Mouse (Mus musculus) cerebellum, adult (tissue): ENCODE results near the gene Haus6.

Experiments
- ATAC-seq: cut with Nextera tagmentation; 2 replicates; pipeline ENCODE4 v1.9.2; 2017; ENCODE audit warnings: mild to moderate bottlenecking, moderate library complexity, mixed read lengths; ENCODE audit not compliant: insufficient number of reproducible peaks, low FRiP score, low TSS enrichment

Gene Haus6

DNA sequence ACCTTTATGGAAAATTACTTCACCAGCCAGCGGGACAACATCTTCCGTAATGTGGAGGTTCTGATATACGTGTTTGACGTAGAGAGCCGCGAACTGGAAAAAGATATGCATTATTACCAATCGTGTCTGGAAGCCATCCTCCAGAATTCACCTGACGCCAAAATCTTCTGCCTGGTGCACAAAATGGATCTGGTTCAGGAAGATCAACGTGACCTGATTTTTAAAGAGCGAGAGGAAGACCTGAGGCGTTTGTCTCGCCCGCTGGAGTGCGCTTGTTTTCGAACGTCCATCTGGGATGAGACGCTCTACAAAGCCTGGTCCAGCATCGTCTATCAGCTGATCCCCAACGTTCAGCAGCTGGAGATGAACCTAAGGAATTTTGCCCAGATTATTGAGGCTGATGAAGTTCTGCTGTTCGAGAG is 35.7 kb downstream of the Haus6 start:
- 0 out of 2 replicates have a peak, but pooled peaks have one; percentile 8 for ATAC-seq

- ATAC-seq = peak; percentile 97
Measured at GRCm38 (mm10) chr4:86575283-86575983, 36.4 kb downstream of the Haus6 start, which contains the start of gene Rraga. TSS of gene Rraga (plus strand) at chr4:86575668.

GRCm38 (mm10) chr4:86574939-86575282 is 36.9 kb downstream of the Haus6 start:
- peak; percentile 8; the same call in 1 of the 2 replicates for ATAC-seq

DNA sequence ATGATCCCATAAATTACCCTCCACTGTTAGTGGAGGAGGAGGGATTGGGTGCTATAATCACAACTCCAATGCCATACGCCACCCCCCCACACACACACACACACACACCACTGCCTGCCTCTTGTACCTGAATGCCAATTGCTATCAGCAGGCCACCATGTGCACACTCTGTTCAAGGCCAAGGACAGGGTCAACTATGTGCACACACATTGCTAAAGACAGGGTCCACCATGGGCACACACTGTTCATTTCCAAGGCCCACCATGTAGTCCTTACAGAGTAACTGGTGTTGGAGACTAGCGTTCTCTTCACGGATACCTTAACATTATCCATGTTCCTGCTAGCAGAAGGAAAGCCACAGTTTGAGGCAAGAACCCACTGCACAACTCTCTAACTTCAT is 50.8 kb downstream of the Haus6 start:
- ATAC-seq = no peak

GRCm38 (mm10) chr4:86559006-86559405 is 52.8 kb downstream of the Haus6 start:
- no peak for ATAC-seq

GRCm38 (mm10) chr4:86558228-86558627 is 53.6 kb downstream of the Haus6 start, which contains the start of gene Saxo1:
TSS of gene Saxo1 (minus strand) at chr4:86558328.
- ATAC-seq = no peak

- no peak for ATAC-seq
Measured at GRCm38 (mm10) chr4:86557371-86557770, 54.5 kb downstream of the Haus6 start.

- ATAC-seq = no peak
Measured at GRCm38 (mm10) chr4:86555035-86555707, 56.7 kb downstream of the Haus6 start.

DNA sequence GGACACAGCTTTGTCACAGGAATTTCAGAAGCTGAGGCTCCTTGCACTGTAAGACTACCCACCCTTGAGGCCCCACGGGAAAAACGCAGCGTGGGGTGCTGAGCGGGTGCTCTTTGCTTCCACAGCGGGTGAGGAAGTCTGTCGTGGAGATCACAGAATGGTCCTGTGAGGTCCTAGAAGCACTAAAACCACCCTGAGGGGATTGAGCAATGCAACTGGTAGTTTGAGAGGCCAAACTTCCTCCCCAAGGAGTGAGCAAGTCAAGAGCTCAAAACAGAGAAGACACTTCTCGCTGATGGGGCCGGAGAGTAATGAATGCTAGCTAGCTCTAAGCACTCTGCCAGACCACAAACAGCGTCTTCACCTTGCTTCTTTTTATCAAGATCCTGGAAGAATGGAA is 63.5 kb downstream of the Haus6 start:
- ATAC-seq = no peak

DNA sequence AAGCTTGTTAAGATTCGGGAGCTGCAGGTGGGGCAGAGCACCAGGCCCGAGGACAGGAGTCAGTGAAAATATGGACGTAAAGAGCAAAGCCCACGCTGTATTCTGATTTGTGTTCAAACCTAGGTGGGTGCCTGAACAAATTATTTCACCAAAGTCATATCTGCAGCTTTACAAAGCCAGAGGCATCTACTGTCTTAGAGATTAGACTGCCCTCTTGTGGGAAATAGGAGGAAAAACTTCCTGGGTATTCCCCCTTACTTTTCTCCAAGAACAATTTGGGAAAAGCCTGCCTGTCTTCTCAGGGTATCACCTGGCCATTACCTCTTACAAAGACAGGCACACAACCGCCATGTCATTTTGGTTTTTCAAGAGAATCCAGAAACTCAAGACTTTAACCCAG is 66.2 kb downstream of the Haus6 start:
- peak; percentile 45; the same call in 1 of the 2 replicates for ATAC-seq

GRCm38 (mm10) chr4:86543999-86544398 is 67.9 kb downstream of the Haus6 start:
- ATAC-seq = no peak

DNA sequence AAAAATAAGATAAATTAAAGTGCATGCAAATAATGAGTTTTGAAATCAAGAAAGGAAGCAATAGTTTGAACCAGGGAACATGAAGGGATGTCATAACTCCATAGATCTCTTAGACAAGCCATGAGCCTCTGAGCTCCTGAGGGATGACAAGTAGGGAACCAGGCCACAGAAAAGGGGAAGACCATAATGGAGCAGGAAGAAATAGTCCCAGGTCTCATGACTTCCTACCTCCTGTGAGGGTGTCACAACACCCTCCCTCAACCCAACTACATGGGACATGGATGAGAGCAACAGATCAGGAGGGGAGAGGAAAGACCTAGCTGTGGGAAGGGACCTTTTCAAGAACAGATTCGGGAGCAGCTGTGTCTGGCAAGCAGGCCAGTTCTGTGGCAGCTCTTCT is 70.3 kb downstream of the Haus6 start:
- ATAC-seq = no peak

DNA sequence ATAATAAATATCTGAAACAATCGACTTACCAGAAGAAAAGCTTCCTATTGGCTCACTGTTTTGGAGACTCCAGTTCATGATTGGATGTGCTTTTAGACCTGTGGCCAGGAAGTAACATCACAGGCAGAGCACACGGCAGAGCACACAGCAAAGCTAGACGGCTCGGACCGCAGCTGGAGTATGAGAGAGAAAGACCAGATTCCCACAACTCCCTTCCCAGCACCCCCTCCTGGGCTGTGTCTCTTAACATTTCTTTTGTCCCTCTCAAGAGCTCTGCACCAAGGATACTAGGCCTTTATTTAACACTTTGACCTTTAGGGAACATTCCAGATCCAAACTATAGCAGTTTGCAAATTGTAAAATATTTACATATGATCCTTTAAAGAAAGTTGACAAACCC is 72.9 kb downstream of the Haus6 start:
- ATAC-seq = no peak

GRCm38 (mm10) chr4:86537972-86538371 is 73.9 kb downstream of the Haus6 start:
- ATAC-seq = no peak

DNA sequence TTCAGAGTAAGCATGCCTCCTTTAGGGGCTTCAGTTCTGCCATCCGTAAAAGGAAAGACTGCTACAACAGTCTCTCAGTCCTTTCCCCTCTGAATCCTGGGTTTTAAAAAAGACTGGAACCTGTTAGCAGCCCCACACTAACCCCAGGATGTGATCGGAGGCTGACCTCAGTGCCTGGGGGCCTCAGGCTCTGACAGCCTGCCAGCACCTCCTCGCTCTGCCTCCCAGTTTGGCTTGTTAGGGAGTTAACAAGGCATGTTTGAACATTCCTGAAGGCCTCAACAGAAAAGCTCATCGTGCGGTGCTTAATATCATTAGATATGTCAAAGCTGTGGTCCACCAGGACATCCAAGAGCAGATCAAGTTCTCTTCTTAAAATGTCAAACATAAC is 77.8 kb downstream of the Haus6 start:
- no peak for ATAC-seq

DNA sequence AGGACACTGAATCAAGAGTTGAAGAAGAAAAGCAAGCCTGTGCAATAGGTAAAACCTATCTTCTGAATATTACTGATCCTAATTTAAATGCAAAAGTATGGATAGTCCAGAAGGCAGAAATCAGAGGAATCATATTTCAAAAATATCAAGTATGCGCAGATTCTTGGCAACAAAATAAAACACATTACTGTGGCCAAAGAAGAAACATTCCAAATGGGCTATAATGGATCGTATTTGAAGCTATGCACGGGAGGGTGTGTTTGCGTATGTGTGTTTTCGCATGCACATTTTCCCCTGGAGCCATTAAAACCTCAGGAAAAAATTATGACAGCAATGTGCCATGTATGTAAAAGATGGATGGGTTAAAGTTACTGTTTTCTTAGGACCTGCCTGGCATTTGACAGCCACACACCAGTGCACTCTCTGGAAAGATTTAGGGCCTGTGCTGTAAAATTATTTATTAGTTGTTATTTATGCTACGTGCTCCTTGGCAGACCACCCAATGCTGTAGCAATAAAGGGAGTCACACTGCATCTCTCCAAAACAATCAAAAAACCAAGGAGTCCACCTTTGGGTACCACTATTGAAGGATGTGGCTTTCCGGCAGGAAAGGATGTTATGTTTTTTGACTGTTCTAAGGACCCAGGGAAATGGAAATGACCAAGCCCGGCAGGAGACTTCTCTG is 78.3 kb downstream of the Haus6 start:
- ATAC-seq = no peak

DNA sequence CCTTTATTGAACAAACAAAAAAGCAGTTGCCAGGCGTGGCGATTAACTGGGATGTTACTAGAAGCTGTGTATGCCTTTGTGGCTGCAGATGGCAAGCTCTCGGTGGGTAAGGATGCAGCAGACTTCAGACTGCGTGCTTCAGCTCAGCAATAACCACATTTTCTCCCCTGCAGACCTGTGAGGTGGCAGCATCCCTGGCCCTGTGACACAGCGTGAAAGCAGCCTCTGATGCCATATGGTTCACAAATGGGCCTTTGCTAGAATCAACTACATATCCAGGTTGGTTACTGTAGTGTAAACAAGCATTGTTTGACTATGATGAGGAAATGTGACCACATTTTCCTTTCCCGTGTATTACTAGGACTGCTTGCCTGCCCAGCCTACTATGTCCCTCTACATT is 82.7 kb downstream of the Haus6 start:
- ATAC-seq = peak; percentile 78
